Mouse (Mus musculus): Measurements from ENCODE around the gene Tbx15. TPM values are rescaled to one million over a fixed set of nuclear protein-coding genes. Genes with fewer than 3 reads are reported as not detected.

Gene Tbx15
- polyA plus RNA-seq, 1 experiment from 2014 or later: 0.24 TPM

DNA sequence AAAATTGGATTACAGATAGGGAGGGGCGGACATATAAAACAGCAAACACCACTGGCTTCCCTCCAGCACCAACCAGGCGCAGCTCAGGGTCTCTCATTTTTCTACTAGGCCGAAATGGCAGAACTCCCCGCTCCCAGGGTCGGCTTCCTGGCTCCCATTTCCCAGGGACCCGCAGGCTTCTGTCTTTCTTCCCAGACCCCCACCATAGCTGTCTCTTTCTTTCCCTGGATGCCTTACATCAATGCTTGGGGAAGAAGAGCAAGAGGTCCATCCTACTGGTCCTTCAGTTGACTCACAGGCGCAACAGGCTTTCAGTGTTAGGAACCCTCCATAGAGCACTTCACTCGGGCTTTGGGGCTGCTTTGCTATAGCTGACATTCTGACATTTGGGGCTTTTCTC lies 2.3 kb downstream of the Tbx15 start:
- under 1% methylated on average over 8 of the region's 8 CpGs for WGBS
- H3K9ac ChIP-seq (ENCODE audit: low read length): no peak overlapping the region
- H3K4me1 ChIP-seq (ENCODE audit: control insufficient read depth in 2 of 2, insufficient read depth in 2 of 2, low read length in 2 of 2): peaks cover 6 to 10% of the 10 kb centered on the region in 2 experiments; a peak in 1 of 4 replicates
- peaks cover 99% of the 10 kb centered on the region for H3K27me3 ChIP-seq (ENCODE audit: control insufficient read depth, insufficient read depth, low read length)
- H3K27ac ChIP-seq (replicated peaks in 1 of 2; ENCODE audit: control insufficient read depth in 1 of 2, insufficient read depth in 1 of 2, low read depth in 2 of 2, low read length in 2 of 2): no peak overlapping the region
- no peak overlapping the region for H3K4me2 ChIP-seq (ENCODE audit: low read length)
- no peak for ATAC-seq (ENCODE audit: insufficient number of reproducible peaks, insufficient read depth, low FRiP score, low read depth)
- H3K36me3 ChIP-seq (ENCODE audit: control insufficient read depth, insufficient read depth, low read length): no peaks in the 10 kb centered on the region
- H3K4me3 ChIP-seq (ENCODE audit: control insufficient read depth in 1 of 2, insufficient read depth in 1 of 2, low read depth in 1 of 2, low read length in 2 of 2): no peak overlapping the region
- H3K9me3 ChIP-seq (ENCODE audit: control insufficient read depth, low read length): no peaks in the 10 kb centered on the region

DNA sequence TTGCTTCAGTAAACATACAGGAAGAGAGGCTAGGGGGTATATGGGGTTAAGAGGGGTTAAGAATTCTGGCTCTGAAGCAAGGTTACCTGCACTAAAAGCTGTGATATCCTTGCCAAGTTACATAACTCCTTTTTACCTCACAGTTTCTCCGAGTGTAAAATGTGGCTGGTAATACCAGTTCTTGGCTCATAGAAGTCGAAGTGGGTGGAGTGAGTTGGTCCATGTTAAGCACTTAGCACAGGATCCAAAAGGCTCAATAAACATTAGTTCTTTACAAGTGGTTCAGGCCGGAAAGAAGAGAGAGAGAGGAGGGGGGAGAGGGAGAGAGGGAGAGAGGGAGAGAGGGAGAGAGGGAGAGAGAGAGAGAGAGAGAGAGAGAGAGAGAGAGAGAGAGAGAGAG lies 5.2 kb downstream of the Tbx15 start:
- ATAC-seq (ENCODE audit: insufficient number of reproducible peaks, insufficient read depth, low FRiP score, low read depth): no peak
- Histone ChIP-seq H3K9me3 (ENCODE audit: control insufficient read depth, low read length) (no peaks in the 10 kb centered on the region), H3K4me2 (ENCODE audit: low read length) (no peak overlapping the region), H3K27ac (replicated peaks in 1 of 2; ENCODE audit: control insufficient read depth in 1 of 2, insufficient read depth in 1 of 2, low read depth in 2 of 2, low read length in 2 of 2) (no peak overlapping the region), H3K4me3 (ENCODE audit: control insufficient read depth in 1 of 2, insufficient read depth in 1 of 2, low read depth in 1 of 2, low read length in 2 of 2) (no peak overlapping the region), H3K9ac (ENCODE audit: low read length) (no peak overlapping the region), H3K4me1 (ENCODE audit: control insufficient read depth in 2 of 2, insufficient read depth in 2 of 2, low read length in 2 of 2) (peaks cover 6 to 10% of the 10 kb centered on the region in 2 experiments; a peak in 1 of 4 replicates), H3K27me3 (ENCODE audit: control insufficient read depth, insufficient read depth, low read length) (peaks cover 99% of the 10 kb centered on the region), H3K36me3 (ENCODE audit: control insufficient read depth, insufficient read depth, low read length) (no peaks in the 10 kb centered on the region)
- WGBS: 27% methylated on average over 3 of the region's 3 CpGs

DNA sequence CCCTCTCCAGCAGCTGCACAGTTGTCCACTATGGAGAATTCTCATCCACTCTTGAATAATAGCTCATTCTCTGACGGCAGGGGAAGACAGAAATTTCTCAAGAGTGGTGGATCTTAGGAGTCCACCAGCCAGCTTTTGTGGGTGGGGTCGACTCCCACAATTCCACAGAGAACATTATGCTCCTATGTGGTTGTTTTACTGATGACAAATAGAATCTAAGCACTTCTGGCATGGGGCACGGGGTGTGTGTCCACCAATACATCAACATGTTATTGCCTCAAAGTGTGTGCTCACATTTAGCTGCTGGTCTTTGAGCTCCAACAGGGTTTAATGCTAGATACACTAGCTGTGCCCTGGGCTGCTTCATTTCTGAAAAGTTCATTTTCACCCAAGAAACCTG lies 6.4 kb downstream of the Tbx15 start:
- Histone ChIP-seq H3K4me3 (ENCODE audit: control insufficient read depth in 1 of 2, insufficient read depth in 1 of 2, low read depth in 1 of 2, low read length in 2 of 2) (no peak overlapping the region), H3K9me3 (ENCODE audit: control insufficient read depth, low read length) (no peaks in the 10 kb centered on the region), H3K36me3 (ENCODE audit: control insufficient read depth, insufficient read depth, low read length) (no peaks in the 10 kb centered on the region), H3K4me1 (ENCODE audit: control insufficient read depth in 2 of 2, insufficient read depth in 2 of 2, low read length in 2 of 2) (no peaks in the 10 kb centered on the region), H3K27me3 (ENCODE audit: control insufficient read depth, insufficient read depth, low read length) (peaks cover 100% of the 10 kb centered on the region), H3K27ac (replicated peaks in 1 of 2; ENCODE audit: control insufficient read depth in 1 of 2, insufficient read depth in 1 of 2, low read depth in 2 of 2, low read length in 2 of 2) (no peak overlapping the region), H3K9ac (ENCODE audit: low read length) (no peak overlapping the region), H3K4me2 (ENCODE audit: low read length) (no peak overlapping the region)
- no peak for ATAC-seq (ENCODE audit: insufficient number of reproducible peaks, insufficient read depth, low FRiP score, low read depth)
- WGBS: 48% methylated on average over 3 of the region's 3 CpGs

DNA sequence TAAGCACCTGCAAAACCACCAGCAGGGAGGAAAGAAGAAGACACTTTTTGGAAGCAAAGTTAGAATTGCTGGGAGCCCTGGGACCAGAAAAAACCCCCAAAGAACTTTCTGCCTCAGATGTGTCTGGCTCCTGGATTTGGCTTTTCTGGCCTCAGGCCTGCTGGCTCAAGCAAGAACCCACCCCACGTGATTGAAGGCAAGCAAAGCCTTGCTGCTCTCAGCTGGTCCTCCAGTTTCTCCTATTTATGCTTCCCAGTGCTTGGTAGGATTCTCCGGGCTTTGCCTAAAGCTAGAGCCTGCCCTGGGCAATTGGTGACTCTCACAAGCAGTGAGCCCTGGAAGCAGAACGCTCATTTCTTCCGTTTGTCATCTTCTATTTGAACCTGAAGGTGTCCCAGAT lies 7.4 kb downstream of the Tbx15 start:
- peaks cover 100% of the 10 kb centered on the region for H3K27me3 ChIP-seq (ENCODE audit: control insufficient read depth, insufficient read depth, low read length)
- H3K9me3 ChIP-seq (ENCODE audit: control insufficient read depth, low read length): no peaks in the 10 kb centered on the region
- ATAC-seq (ENCODE audit: insufficient number of reproducible peaks, insufficient read depth, low FRiP score, low read depth): no peak
- no peak overlapping the region for H3K27ac ChIP-seq (replicated peaks in 1 of 2; ENCODE audit: control insufficient read depth in 1 of 2, insufficient read depth in 1 of 2, low read depth in 2 of 2, low read length in 2 of 2)
- no peak overlapping the region for H3K4me2 ChIP-seq (ENCODE audit: low read length)
- H3K4me3 ChIP-seq (ENCODE audit: control insufficient read depth in 1 of 2, insufficient read depth in 1 of 2, low read depth in 1 of 2, low read length in 2 of 2): no peak overlapping the region
- whole genome bisulfite sequencing: 7% methylated on average over 4 of the region's 4 CpGs
- no peaks in the 10 kb centered on the region for H3K36me3 ChIP-seq (ENCODE audit: control insufficient read depth, insufficient read depth, low read length)
- H3K9ac ChIP-seq (ENCODE audit: low read length): no peak overlapping the region
- no peaks in the 10 kb centered on the region for H3K4me1 ChIP-seq (ENCODE audit: control insufficient read depth in 2 of 2, insufficient read depth in 2 of 2, low read length in 2 of 2)

DNA sequence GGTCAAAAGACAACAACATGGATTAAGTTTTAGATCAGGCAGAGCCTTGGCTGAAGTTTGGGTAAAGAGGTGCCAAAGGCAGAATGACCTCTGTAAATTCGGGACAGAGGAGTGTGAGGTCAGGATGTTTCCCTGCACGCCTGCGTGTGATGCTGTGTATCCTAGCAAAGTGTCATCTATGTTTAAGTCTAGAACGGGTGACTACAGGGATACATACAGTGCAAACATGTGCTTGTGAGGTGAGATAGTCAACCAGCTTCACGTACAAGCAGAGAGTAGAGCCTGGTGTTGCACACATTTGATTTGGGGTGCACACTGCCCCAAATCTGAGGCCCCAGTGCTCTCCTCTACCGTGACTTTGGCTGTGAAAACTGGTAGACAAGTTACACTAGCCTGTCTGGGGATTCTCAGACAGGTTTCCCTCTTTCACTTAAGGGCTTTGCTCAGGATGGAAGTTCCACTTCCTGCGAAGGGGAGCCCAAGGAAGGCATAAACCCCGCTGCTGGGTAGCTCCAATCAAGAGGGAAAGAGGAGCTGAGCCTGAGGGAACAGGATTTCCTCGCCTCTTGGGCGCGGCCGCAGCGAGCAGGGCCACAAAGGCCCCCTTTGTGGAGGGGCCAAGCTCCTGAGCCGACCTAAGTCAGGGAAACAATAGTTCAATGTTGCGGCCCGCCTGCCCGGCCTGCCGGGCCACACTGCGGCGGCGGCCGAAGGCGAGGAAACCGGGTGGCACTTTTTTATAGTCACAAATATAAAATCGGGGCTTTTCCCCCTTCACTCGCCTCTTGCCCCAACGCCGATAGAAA lies 8.0 kb downstream of the Tbx15 start:
- Histone ChIP-seq H3K9me3 (ENCODE audit: control insufficient read depth, low read length) (no peaks in the 10 kb centered on the region), H3K9ac (ENCODE audit: low read length) (no peak overlapping the region), H3K4me3 (ENCODE audit: control insufficient read depth in 1 of 2, insufficient read depth in 1 of 2, low read depth in 1 of 2, low read length in 2 of 2) (no peak overlapping the region; a peak in 1 of 4 replicates), H3K27me3 (ENCODE audit: control insufficient read depth, insufficient read depth, low read length) (peaks cover 100% of the 10 kb centered on the region), H3K36me3 (ENCODE audit: control insufficient read depth, insufficient read depth, low read length) (no peaks in the 10 kb centered on the region), H3K27ac (replicated peaks in 1 of 2; ENCODE audit: control insufficient read depth in 1 of 2, insufficient read depth in 1 of 2, low read depth in 2 of 2, low read length in 2 of 2) (no peak overlapping the region), H3K4me1 (ENCODE audit: control insufficient read depth in 2 of 2, insufficient read depth in 2 of 2, low read length in 2 of 2) (peaks cover 1 to 3% of the 10 kb centered on the region in 2 experiments; a peak in 2 of 4 replicates), H3K4me2 (ENCODE audit: low read length) (no peak overlapping the region)
- WGBS: 3% methylated on average over 28 of the region's 28 CpGs
- ATAC-seq (ENCODE audit: insufficient number of reproducible peaks, insufficient read depth, low FRiP score, low read depth): no peak

DNA sequence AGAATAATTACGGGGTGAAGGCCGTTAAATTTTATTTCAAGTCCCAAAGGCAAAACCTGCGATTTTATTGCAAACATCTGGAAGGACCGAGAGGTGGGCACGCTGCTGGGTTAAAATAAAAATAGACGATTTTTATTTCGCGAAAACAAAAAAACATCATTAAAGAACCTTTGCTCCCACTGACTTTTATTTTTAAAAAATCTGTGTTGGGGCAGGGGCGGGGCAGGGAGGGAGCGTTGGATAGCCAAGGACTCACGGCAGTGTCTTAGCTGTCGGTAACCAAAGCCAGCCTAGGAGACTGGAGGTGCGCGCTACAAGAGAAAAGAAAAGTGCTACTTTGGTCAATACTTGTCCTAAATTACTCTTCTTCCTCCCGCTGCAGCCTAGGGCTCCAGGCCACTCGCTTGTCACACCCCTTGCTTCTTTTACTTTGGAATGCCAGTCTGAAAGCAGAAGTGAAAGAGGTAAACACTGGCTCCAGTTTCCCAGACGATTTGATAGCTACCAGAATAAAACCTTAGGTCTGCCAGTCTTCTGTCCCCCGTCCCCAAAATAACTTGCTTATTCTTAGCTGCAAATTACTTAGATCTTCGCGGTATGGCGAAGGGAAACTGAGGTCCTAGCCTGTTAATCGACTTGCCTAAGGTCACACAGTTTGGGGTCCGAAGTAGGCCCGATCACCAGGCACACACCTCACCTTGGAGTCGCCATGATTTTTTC lies 8.8 kb downstream of the Tbx15 start:
- Histone ChIP-seq H3K4me3 (ENCODE audit: control insufficient read depth in 1 of 2, insufficient read depth in 1 of 2, low read depth in 1 of 2, low read length in 2 of 2) (no peak overlapping the region; a peak in 1 of 4 replicates), H3K27ac (replicated peaks in 1 of 2; ENCODE audit: control insufficient read depth in 1 of 2, insufficient read depth in 1 of 2, low read depth in 2 of 2, low read length in 2 of 2) (no peak overlapping the region), H3K4me2 (ENCODE audit: low read length) (no peak overlapping the region), H3K36me3 (ENCODE audit: control insufficient read depth, insufficient read depth, low read length) (no peaks in the 10 kb centered on the region), H3K9me3 (ENCODE audit: control insufficient read depth, low read length) (no peaks in the 10 kb centered on the region), H3K4me1 (ENCODE audit: control insufficient read depth in 2 of 2, insufficient read depth in 2 of 2, low read length in 2 of 2) (peaks cover 2 to 11% of the 10 kb centered on the region in 2 experiments; a peak in 2 of 4 replicates), H3K27me3 (ENCODE audit: control insufficient read depth, insufficient read depth, low read length) (peaks cover 100% of the 10 kb centered on the region), H3K9ac (ENCODE audit: low read length) (no peak overlapping the region)
- no peak for ATAC-seq (ENCODE audit: insufficient number of reproducible peaks, insufficient read depth, low FRiP score, low read depth)
- 2% methylated on average over 25 of the region's 25 CpGs for WGBS

DNA sequence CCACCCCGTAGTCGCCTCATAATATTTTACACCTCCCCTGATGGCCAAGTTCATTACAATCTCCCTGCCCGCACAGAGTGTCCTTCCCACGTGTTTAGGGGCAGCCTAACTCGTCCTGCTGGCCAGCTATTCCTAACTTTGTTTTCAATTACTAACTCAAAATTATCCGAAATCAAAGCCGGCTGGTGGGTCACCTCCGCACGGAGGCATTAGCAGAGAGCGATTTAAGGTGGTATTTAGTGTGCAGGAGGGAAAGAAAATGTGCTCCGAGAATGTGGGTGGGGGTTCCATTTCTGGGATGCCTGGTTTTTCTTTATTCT lies 9.3 kb downstream of the Tbx15 start:
- no peak overlapping the region for H3K27ac ChIP-seq (replicated peaks in 1 of 2; ENCODE audit: control insufficient read depth in 1 of 2, insufficient read depth in 1 of 2, low read depth in 2 of 2, low read length in 2 of 2)
- H3K4me1 ChIP-seq (ENCODE audit: control insufficient read depth in 2 of 2, insufficient read depth in 2 of 2, low read length in 2 of 2): peaks cover 2 to 12% of the 10 kb centered on the region in 2 experiments; a peak in 2 of 4 replicates
- H3K4me3 ChIP-seq (ENCODE audit: control insufficient read depth in 1 of 2, insufficient read depth in 1 of 2, low read depth in 1 of 2, low read length in 2 of 2): no peak overlapping the region
- no peaks in the 10 kb centered on the region for H3K36me3 ChIP-seq (ENCODE audit: control insufficient read depth, insufficient read depth, low read length)
- no peaks in the 10 kb centered on the region for H3K9me3 ChIP-seq (ENCODE audit: control insufficient read depth, low read length)
- H3K4me2 ChIP-seq (ENCODE audit: low read length): no peak overlapping the region
- no peak for ATAC-seq (ENCODE audit: insufficient number of reproducible peaks, insufficient read depth, low FRiP score, low read depth)
- no peak overlapping the region for H3K9ac ChIP-seq (ENCODE audit: low read length)
- peaks cover 100% of the 10 kb centered on the region for H3K27me3 ChIP-seq (ENCODE audit: control insufficient read depth, insufficient read depth, low read length)
- WGBS: 3% methylated on average over 11 of the region's 11 CpGs
